9 mouse cellular contexts compared by ENCODE assay signal in genomic region chr7:62924585-62925331, GRCm38 (mm10).
DNase-seq lines count a peak whose midpoint lies in the region; ATAC-seq lines count a peak whose summit lies in the region.
"Had no signal": no experiment of that assay in that cellular context is flagged by ENCODE, and none has a peak within 500 bp of the region (broad histone marks: within the 10 kb centered on the region; RNA-seq: fewer than 3 reads in every experiment).

No protein-coding gene starts in this region.

- H3K4me2 ChIP-seq in hindbrain, embryonic 16.5 days (ENCODE audit: low read length): no peak overlapping the region

- no peak overlapping the region for H3K4me3 ChIP-seq in hindbrain, embryonic 16.5 days (ENCODE audit: low read length)

- no peak overlapping the region for H3K27ac ChIP-seq in hindbrain, embryonic 16.5 days (ENCODE audit: low read depth, low read length)
- H3K27ac ChIP-seq: macrophage had no signal

- no peaks in the 10 kb centered on the region for H3K27me3 ChIP-seq in hindbrain, embryonic 16.5 days (replicated peaks; ENCODE audit: control insufficient read depth, insufficient read depth, low read length)

- H3K4me1 ChIP-seq in hindbrain, embryonic 16.5 days (ENCODE audit: control insufficient read depth, insufficient read depth, low read depth, low read length): no peaks in the 10 kb centered on the region

- WGBS in hindbrain, embryonic 16.5 days: 64% methylated on average over 6 of the region's 6 CpGs

- H3K9me3 ChIP-seq in hindbrain, embryonic 16.5 days (ENCODE audit: control insufficient read depth, low read length): no peaks in the 10 kb centered on the region

- DNase-seq in layer of hippocampus, adult 18-20 months (ENCODE audit: low spot score in 2 of 2): peak; percentile 6 to 68
- no peak for DNase-seq in layer of hippocampus, adult 9-11 months
- DNase-seq in ES-CJ7 (ENCODE audit: low read depth, low spot score): peak; percentile 13
- DNase-seq in brain, adult 2 months (ENCODE audit: low read depth, low spot score): peak; percentile 40
- no peak for DNase-seq in urinary bladder, postnatal 14 days (ENCODE audit: low spot score)
- no peak for DNase-seq in spleen, postnatal 14 days (ENCODE audit: low spot score in 2 of 2)
- DNase-seq in urinary bladder, postnatal 4 days (ENCODE audit: low spot score in 2 of 2): no peak

- H3K9ac ChIP-seq in hindbrain, embryonic 16.5 days (ENCODE audit: low read depth, low read length): no peak overlapping the region

- no peaks in the 10 kb centered on the region for H3K36me3 ChIP-seq in hindbrain, embryonic 16.5 days (ENCODE audit: control insufficient read depth, insufficient read depth, low read length)

- peak; percentile 69 for ATAC-seq in hindbrain, embryonic 16.5 days

Comparison
In these comparisons a context has a peak if more than half of its experiments do, and no peak if none do; other contexts are left out.
1. DNase-seq: peak in layer of hippocampus, adult 18-20 months (2 of 2), ES-CJ7 (single experiment) and brain, adult 2 months (single experiment); none in layer of hippocampus, adult 9-11 months (single experiment), urinary bladder, postnatal 14 days (single experiment), spleen, postnatal 14 days (0 of 2) and urinary bladder, postnatal 4 days (0 of 2).